Mouse (Mus musculus) limb, embryonic 14.5 days (tissue): ENCODE data around the gene Fam213a. TPM values are rescaled to one million over a fixed set of nuclear protein-coding genes. Genes with fewer than 3 reads are reported as not detected.

Source experiments
- ATAC-seq: fragments of 200-750 bp; cut with Nextera tagmentation; 2 replicates; pipeline ENCODE4 v1.8.0; 2017; ENCODE audit warnings: low read depth, moderate number of reproducible peaks, moderate TSS enrichment; ENCODE audit not compliant: low FRiP score
- DNase-seq: peaks from one replicate; pipeline ENCODE4 v3.0.0-alpha.2; 2015; ENCODE audit warnings: low spot score
- H3K27ac ChIP-seq: fragments of 300-500 bp; sonication (generic); replicated peaks from 2 replicates; pipeline ENCODE4 v1.5.1; 2014; ENCODE audit warnings: low read depth, mild to moderate bottlenecking, low read length, moderate library complexity, mixed read lengths
- H3K27me3 ChIP-seq: fragments of 300-500 bp; sonication (generic); 2 replicates; pipeline ENCODE4 v1.6.1; 2014; ENCODE audit warnings: low read length, mixed read lengths; ENCODE audit not compliant: control insufficient read depth, insufficient read depth
- H3K36me3 ChIP-seq: fragments of 300-500 bp; sonication (generic); 2 replicates; pipeline ENCODE4 v1.6.1; 2014; ENCODE audit warnings: mild to moderate bottlenecking, low read length, moderate library complexity, mixed read lengths; ENCODE audit not compliant: control insufficient read depth, insufficient read depth
- H3K4me1 ChIP-seq: fragments of 300-500 bp; sonication (generic); 2 replicates; pipeline ENCODE4 v1.6.1; 2014; ENCODE audit warnings: antibody characterized with exemption, low read length, mixed read lengths; ENCODE audit not compliant: control insufficient read depth, insufficient read depth
- H3K4me2 ChIP-seq: fragments of 300-500 bp; sonication (generic); replicated peaks from 2 replicates; pipeline ENCODE4 v1.6.1; 2014; ENCODE audit warnings: low read depth, mild to moderate bottlenecking, low read length, moderate library complexity; ENCODE audit not compliant: severe bottlenecking
- H3K4me3 ChIP-seq: fragments of 300-500 bp; sonication (generic); replicated peaks from 2 replicates; pipeline ENCODE4 v1.5.1; 2014; ENCODE audit warnings: low read length
- H3K9ac ChIP-seq: fragments of 300-500 bp; sonication (generic); 2 replicates; pipeline ENCODE4 v1.6.1; 2014; ENCODE audit warnings: mild to moderate bottlenecking, low read depth, low read length, moderate library complexity; ENCODE audit not compliant: severe bottlenecking
- H3K9me3 ChIP-seq: fragments of 300-500 bp; sonication (generic); 2 replicates; pipeline ENCODE4 v1.6.1; 2016; ENCODE audit warnings: low read length; ENCODE audit not compliant: control insufficient read depth
- POLR2A ChIP-seq: fragments of 200-500 bp; IDR thresholded peaks from 2 replicates; pipeline ENCODE4 v1.8.0; 2012; ENCODE audit warnings: inconsistent platforms, mild to moderate bottlenecking, moderate library complexity, borderline replicate concordance; ENCODE audit not compliant: insufficient read depth, insufficient read length; ENCODE audit errors: extremely low read depth
- WGBS: fragments of 180-500 bp; shearing (Covaris S2); extraction: QIAGEN DNeasy Blood & Tissue Kit; methylation state at CpG from one replicate; pipeline ENCODE4 v1.1.7; 2014; 5-methylcytosine and 5-hydroxymethylcytosine counted together
- polyA plus RNA-seq, 2 experiments: library from polyadenylated mRNA; depleted of rRNA in 1 of 2; stranded (reverse) in 1 of 2; unstranded in 1 of 2; fragments of >200 nt; fragmentation: Nextera tagmentation in 1 of 2; extraction: Ambion mirVana in 1 of 2; gene quantifications; 2 replicates each; pipeline versions ENCODE4 v1.2.1 to v1.2.3; 2012 to 2014

Fam213a gene
- polyA plus RNA-seq, 2 experiments, result 19.6 to 27.1 TPM

- Histone ChIP-seq H3K4me2 (no peak overlapping the region), H3K27me3 (no peaks in the 10 kb centered on the region)
Observed at GRCm38 (mm10) chr14:40952301-40952700, 61.3 kb downstream of the Fam213a start.

GRCm38 (mm10) chr14:40949730-40950614 lies 63.6 kb downstream of the Fam213a start:
- 70% methylated on average over 7 of the region's 7 CpGs for WGBS
- ATAC-seq (no peak), DNase-seq (no peak)
- Histone ChIP-seq H3K27ac (0 out of 2 replicates have a peak overlapping the region, but pooled peaks have one; percentile 38), H3K27me3 (no peaks in the 10 kb centered on the region), H3K9ac (no peak overlapping the region), H3K4me2 (no peak overlapping the region), H3K36me3 (peaks cover 5% of the 10 kb centered on the region; the same call in 1 of the 2 replicates), H3K4me1 (peaks cover 40% of the 10 kb centered on the region), H3K9me3 (no peaks in the 10 kb centered on the region), H3K4me3 (no peak overlapping the region)
- TF ChIP-seq POLR2A, result no peak

More at GRCm38 (mm10) chr14:40952301-40952700, 61.3 kb downstream of the Fam213a start:
- Histone ChIP-seq H3K4me3 (no peak overlapping the region), H3K4me1 (peaks cover 62% of the 10 kb centered on the region), H3K9me3 (no peaks in the 10 kb centered on the region), H3K9ac (no peak overlapping the region), H3K27ac (no peak overlapping the region), H3K36me3 (no peaks in the 10 kb centered on the region)
- TF ChIP-seq POLR2A, result no peak
- DNase-seq (no peak), ATAC-seq (no peak)
- WGBS, result 68% methylated on average over 3 of the region's 3 CpGs

- Histone ChIP-seq H3K27me3 (no peaks in the 10 kb centered on the region), H3K9me3 (no peaks in the 10 kb centered on the region), H3K9ac (no peak overlapping the region), H3K36me3 (peaks cover 5% of the 10 kb centered on the region; the same call in 1 of the 2 replicates), H3K4me2 (no peak overlapping the region), H3K27ac (peak overlapping the region; percentile 34; the same call in 1 of the 2 replicates), H3K4me3 (no peak overlapping the region), H3K4me1 (peaks cover 33% of the 10 kb centered on the region)
- TF ChIP-seq POLR2A, result no peak
- DNase-seq (no peak), ATAC-seq (no peak)
- 49% methylated on average over 3 of the region's 3 CpGs for WGBS
Observed at GRCm38 (mm10) chr14:40949047-40949446, 64.5 kb downstream of the Fam213a start.

- no peak overlapping the region for H3K4me2 ChIP-seq
- TF ChIP-seq POLR2A, result no peak
- H3K27me3 ChIP-seq, result no peaks in the 10 kb centered on the region
- DNase-seq, result no peak
- H3K9ac ChIP-seq, result no peak overlapping the region
- WGBS, result 78% methylated on average over 5 of the region's 5 CpGs
- peaks cover 5% of the 10 kb centered on the region; the same call in 1 of the 2 replicates for H3K36me3 ChIP-seq
- no peaks in the 10 kb centered on the region for H3K9me3 ChIP-seq
- peak overlapping the region; percentile 34 for H3K27ac ChIP-seq
- no peak for ATAC-seq
- H3K4me3 ChIP-seq, result no peak overlapping the region
- peaks cover 32% of the 10 kb centered on the region for H3K4me1 ChIP-seq
Observed at GRCm38 (mm10) chr14:40948522-40948921, 65.1 kb downstream of the Fam213a start.

GRCm38 (mm10) chr14:40947431-40948394 lies 65.9 kb downstream of the Fam213a start:
- DNase-seq (no peak), ATAC-seq (no peak)
- peaks cover 5% of the 10 kb centered on the region; the same call in 1 of the 2 replicates for H3K36me3 ChIP-seq
- no peaks in the 10 kb centered on the region for H3K9me3 ChIP-seq
- H3K27ac ChIP-seq, result peak overlapping the region; percentile 33; the same call in 1 of the 2 replicates
- H3K4me1 ChIP-seq, result peaks cover 26% of the 10 kb centered on the region
- no peaks in the 10 kb centered on the region for H3K27me3 ChIP-seq
- no peak for TF ChIP-seq POLR2A
- no peak overlapping the region for H3K4me3 ChIP-seq
- 70% methylated on average over 14 of the region's 14 CpGs for WGBS
- H3K4me2 ChIP-seq, result no peak overlapping the region
- H3K9ac ChIP-seq, result no peak overlapping the region
